8 mouse cellular contexts compared by ENCODE assay signal in genomic region chr1:83038109-83038672, GRCm38 (mm10). TPM values are rescaled to one million over a fixed set of nuclear protein-coding genes. Genes with fewer than 3 reads are reported as not detected.
DNase-seq lines count a peak whose midpoint lies in the region; ATAC-seq and TF ChIP-seq lines count a peak whose summit lies in the region.

TSS of gene Slc19a3 (minus strand) at chr1:83038448.

- peak within 1 kb of the TSS; percentile 47 for H3K4me3 ChIP-seq in forebrain, postnatal 0 days (ENCODE audit: low read depth, low read length)
- peak within 1 kb of the TSS; percentile 52 for H3K4me3 ChIP-seq in hindbrain, postnatal 0 days (ENCODE audit: low read length)
- peak within 1 kb of the TSS; percentile 46 for H3K4me3 ChIP-seq in left cerebral cortex, adult 2 months

- ATAC-seq in forebrain, postnatal 0 days, result peak; percentile 98
- ATAC-seq in hindbrain, postnatal 0 days, result peak; percentile 97

- H3K4me2 ChIP-seq in forebrain, postnatal 0 days (ENCODE audit: low read depth), result peak within 1 kb of the TSS; percentile 79
- peak within 1 kb of the TSS; percentile 79 for H3K4me2 ChIP-seq in hindbrain, postnatal 0 days (ENCODE audit: low read depth, low read length)

- no peak within 1 kb of the TSS for H3K27ac ChIP-seq in forebrain, postnatal 0 days (ENCODE audit: low read depth, low read length)
- H3K27ac ChIP-seq in hindbrain, postnatal 0 days, result peak within 1 kb of the TSS; percentile 32; the same call in 1 of the 2 replicates
- H3K27ac ChIP-seq in left cerebral cortex, adult 2 months, result peak within 1 kb of the TSS; percentile 87

- H3K4me1 ChIP-seq in forebrain, postnatal 0 days (ENCODE audit: insufficient read depth), result no peaks in the 10 kb centered on the region
- no peaks in the 10 kb centered on the region for H3K4me1 ChIP-seq in hindbrain, postnatal 0 days (ENCODE audit: insufficient read depth, low read length)

- DNase-seq in WW6 (ENCODE audit: low read depth, low spot score), result peak; percentile 34
- peak; percentile 29 to 30 for DNase-seq in cerebellum, adult 18-20 months
- peak; percentile 77 for DNase-seq in forebrain, postnatal 0 days
- peak; percentile 75 for DNase-seq in hindbrain, postnatal 0 days (ENCODE audit: low spot score)
- DNase-seq in left cerebral cortex, adult 2 months (ENCODE audit: extremely low spot score in 1 of 2, low spot score in 2 of 2), result peak; percentile 23 to 42
- peak; percentile 23 for DNase-seq in lung, postnatal 25 days (ENCODE audit: low spot score)
- peak; percentile 46 to 55 for DNase-seq in right cerebral cortex, postnatal 10 days (ENCODE audit: low spot score in 2 of 2)
- DNase-seq in spleen, adult 18-20 months, result no peak

- WGBS in forebrain, postnatal 0 days, result under 1% methylated on average over 25 of the region's 25 CpGs
- under 1% methylated on average over 25 of the region's 25 CpGs for WGBS in hindbrain, postnatal 0 days

- TF ChIP-seq CTCF in forebrain, postnatal 0 days (IDR thresholded peaks at IDR 0.05; ENCODE audit: low read depth), result no peak
- TF ChIP-seq CTCF in hindbrain, postnatal 0 days (IDR thresholded peaks at IDR 0.05; ENCODE audit: low read depth), result no peak
- no peak for TF ChIP-seq CTCF in left cerebral cortex, adult 2 months (IDR thresholded peaks at IDR 0.05)

- no peaks in the 10 kb centered on the region for H3K27me3 ChIP-seq in forebrain, postnatal 0 days (ENCODE audit: insufficient read depth, low read length)
- H3K27me3 ChIP-seq in hindbrain, postnatal 0 days (ENCODE audit: insufficient read depth, low read length), result no peaks in the 10 kb centered on the region

- H3K9me3 ChIP-seq in forebrain, postnatal 0 days (ENCODE audit: low read length), result no peaks in the 10 kb centered on the region
- H3K9me3 ChIP-seq in hindbrain, postnatal 0 days (ENCODE audit: low read length), result no peaks in the 10 kb centered on the region

- no peaks in the 10 kb centered on the region for H3K36me3 ChIP-seq in forebrain, postnatal 0 days (ENCODE audit: insufficient read depth)
- H3K36me3 ChIP-seq in hindbrain, postnatal 0 days (ENCODE audit: insufficient read depth, low read length), result no peaks in the 10 kb centered on the region

- H3K9ac ChIP-seq in forebrain, postnatal 0 days, result peak within 1 kb of the TSS; percentile 54
- peak within 1 kb of the TSS; percentile 51 for H3K9ac ChIP-seq in hindbrain, postnatal 0 days (replicated peaks; ENCODE audit: low read length)

- intact Hi-C loops in left cerebral cortex, adult 2 months (cut with DNase I), result no loop called here

RNA-seq across cellular contexts. Expression of gene Slc19a3, which starts in this region (rescaled TPM):
- 0.85 and 1.3 TPM in 2 replicates for total RNA-seq in forebrain, postnatal 0 days (2014; rRNA removed)
- 0.69 and 0.99 TPM in 2 replicates for polyA plus RNA-seq in forebrain, postnatal 0 days (2015; fragmentation: Nextera tagmentation; extraction: Ambion mirVana)
- 1.5 and 1.8 TPM in 2 replicates for total RNA-seq in hindbrain, postnatal 0 days (2014; rRNA removed)
- 1.3 and 1.7 TPM in 2 replicates for polyA plus RNA-seq in hindbrain, postnatal 0 days (2015; fragmentation: Nextera tagmentation; extraction: Ambion mirVana)
- total RNA-seq in left cerebral cortex, adult 2 months (2021), result 1 to 10 TPM; 1.8 to 2.0 TPM

Comparison
In these comparisons a context has a peak if more than half of its experiments do, and no peak if none do; other contexts are left out.
1. DNase-seq: peak in WW6 (single experiment), cerebellum, adult 18-20 months (2 of 2), forebrain, postnatal 0 days (single experiment), hindbrain, postnatal 0 days (single experiment), left cerebral cortex, adult 2 months (2 of 2), lung, postnatal 25 days (single experiment) and right cerebral cortex, postnatal 10 days (2 of 2); none in spleen, adult 18-20 months (0 of 2).
2. Peak in every context shown above with its lines, with median percentiles within 50 percentile points of each other: H3K4me3 ChIP-seq.